Mouse (Mus musculus): ENCODE results near the gene Pip5k1c. TPM values are rescaled to one million over a fixed set of nuclear protein-coding genes. Genes with fewer than 3 reads are reported as not detected.

The Pip5k1c gene
- polyA plus RNA-seq, 1 experiment, result 288 TPM

- Histone ChIP-seq H3K4me3 (replicated peaks; ENCODE audit: insufficient read depth, low read depth, low read length) (no peak overlapping the region), H3K27me3 (ENCODE audit: control insufficient read depth, insufficient read depth, low read length) (no peaks in the 10 kb centered on the region), H3K4me1 (ENCODE audit: control insufficient read depth, insufficient read depth, low read length) (peaks cover 27% of the 10 kb centered on the region), H3K27ac (ENCODE audit: insufficient read depth, low read length) (no peak overlapping the region)
- no peak for DNase-seq
- TF ChIP-seq POLR2A (IDR thresholded peaks at IDR 0.05; ENCODE audit: borderline replicate concordance, insufficient read depth, low read length) (no peak), CTCF (IDR thresholded peaks at IDR 0.05; ENCODE audit: borderline replicate concordance, insufficient read depth, low read depth, low read length) (no peak)
- 46% methylated on average over 54 of the region's 54 CpGs for WGBS
Measured at GRCm38 (mm10) chr10:81363436-81364346, 70.9 kb downstream of the Pip5k1c start.

GRCm38 (mm10) chr10:81364666-81365065 is 71.9 kb downstream of the Pip5k1c start:
- DNase-seq, result peak in 1 of 2 experiments; percentile 53
- no peak overlapping the region for H3K27ac ChIP-seq (ENCODE audit: insufficient read depth, low read length)
- no peaks in the 10 kb centered on the region for H3K27me3 ChIP-seq (ENCODE audit: control insufficient read depth, insufficient read depth, low read length)
- peaks cover 20% of the 10 kb centered on the region for H3K4me1 ChIP-seq (ENCODE audit: control insufficient read depth, insufficient read depth, low read length)
- WGBS, result 15% methylated on average over 28 of the region's 28 CpGs
- no peak overlapping the region for H3K4me3 ChIP-seq (replicated peaks; ENCODE audit: insufficient read depth, low read depth, low read length)
- TF ChIP-seq CTCF (IDR thresholded peaks at IDR 0.05; ENCODE audit: borderline replicate concordance, insufficient read depth, low read depth, low read length), result no peak
- TF ChIP-seq POLR2A (IDR thresholded peaks at IDR 0.05; ENCODE audit: borderline replicate concordance, insufficient read depth, low read length), result no peak

DNA sequence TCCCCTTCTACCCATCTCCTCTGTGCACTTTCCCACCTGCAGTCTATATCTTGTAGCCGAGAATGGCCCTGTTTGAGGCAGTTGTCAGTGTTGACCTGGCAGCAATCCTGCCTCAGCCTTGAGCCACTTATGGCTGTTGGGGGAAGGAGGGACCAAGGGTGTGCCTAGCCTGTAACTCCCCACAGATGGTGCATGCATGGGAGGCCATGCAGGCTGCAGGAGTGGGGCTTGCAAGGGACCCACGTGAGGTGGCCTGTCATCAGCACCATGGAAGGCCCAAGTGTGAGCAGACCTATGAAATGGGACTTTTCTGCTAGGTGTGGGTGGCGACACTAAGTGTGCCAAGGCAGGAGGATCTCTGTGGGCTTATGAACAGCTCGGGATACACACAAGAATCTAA is 72.3 kb downstream of the Pip5k1c start:
- peak in 1 of 2 experiments; percentile 41 for DNase-seq
- Histone ChIP-seq H3K27me3 (ENCODE audit: control insufficient read depth, insufficient read depth, low read length) (no peaks in the 10 kb centered on the region), H3K27ac (ENCODE audit: insufficient read depth, low read length) (no peak overlapping the region), H3K4me3 (replicated peaks; ENCODE audit: insufficient read depth, low read depth, low read length) (no peak overlapping the region), H3K4me1 (ENCODE audit: control insufficient read depth, insufficient read depth, low read length) (peaks cover 16% of the 10 kb centered on the region)
- WGBS, result 38% methylated on average over 4 of the region's 4 CpGs
- TF ChIP-seq POLR2A (IDR thresholded peaks at IDR 0.05; ENCODE audit: borderline replicate concordance, insufficient read depth, low read length) (no peak), CTCF (IDR thresholded peaks at IDR 0.05; ENCODE audit: borderline replicate concordance, insufficient read depth, low read depth, low read length) (no peak)

- Histone ChIP-seq H3K27me3 (ENCODE audit: control insufficient read depth, insufficient read depth, low read length) (no peaks in the 10 kb centered on the region), H3K4me3 (replicated peaks; ENCODE audit: insufficient read depth, low read depth, low read length) (no peak within 1 kb of the TSS), H3K4me1 (ENCODE audit: control insufficient read depth, insufficient read depth, low read length) (peaks cover 15% of the 10 kb centered on the region), H3K27ac (ENCODE audit: insufficient read depth, low read length) (no peak within 1 kb of the TSS)
- no peak for DNase-seq
- 44% methylated on average over 12 of the region's 12 CpGs for WGBS
- TF ChIP-seq CTCF (IDR thresholded peaks at IDR 0.05; ENCODE audit: borderline replicate concordance, insufficient read depth, low read depth, low read length) (no peak), POLR2A (IDR thresholded peaks at IDR 0.05; ENCODE audit: borderline replicate concordance, insufficient read depth, low read length) (no peak)
Measured at GRCm38 (mm10) chr10:81365672-81366476, 73.1 kb downstream of the Pip5k1c start, which contains the start of gene 4930404N11Rik. TSS of gene 4930404N11Rik (minus strand) at chr10:81365816.

GRCm38 (mm10) chr10:81366477-81367206 is 73.9 kb downstream of the Pip5k1c start:
- Histone ChIP-seq H3K4me3 (replicated peaks; ENCODE audit: insufficient read depth, low read depth, low read length) (no peak overlapping the region), H3K27ac (ENCODE audit: insufficient read depth, low read length) (no peak overlapping the region), H3K4me1 (ENCODE audit: control insufficient read depth, insufficient read depth, low read length) (peaks cover 15% of the 10 kb centered on the region), H3K27me3 (ENCODE audit: control insufficient read depth, insufficient read depth, low read length) (no peaks in the 10 kb centered on the region)
- DNase-seq, result no peak
- no peak for TF ChIP-seq CTCF (IDR thresholded peaks at IDR 0.05; ENCODE audit: borderline replicate concordance, insufficient read depth, low read depth, low read length)
- TF ChIP-seq POLR2A (IDR thresholded peaks at IDR 0.05; ENCODE audit: borderline replicate concordance, insufficient read depth, low read length), result no peak
- WGBS, result 58% methylated on average over 6 of the region's 6 CpGs

GRCm38 (mm10) chr10:81367207-81367495 is 74.4 kb downstream of the Pip5k1c start:
- Histone ChIP-seq H3K27ac (ENCODE audit: insufficient read depth, low read length) (no peak overlapping the region), H3K27me3 (ENCODE audit: control insufficient read depth, insufficient read depth, low read length) (no peaks in the 10 kb centered on the region), H3K4me1 (ENCODE audit: control insufficient read depth, insufficient read depth, low read length) (peaks cover 15% of the 10 kb centered on the region), H3K4me3 (replicated peaks; ENCODE audit: insufficient read depth, low read depth, low read length) (no peak overlapping the region)
- DNase-seq, result no peak
- WGBS, result 54% methylated on average over 6 of the region's 6 CpGs
- TF ChIP-seq POLR2A (IDR thresholded peaks at IDR 0.05; ENCODE audit: borderline replicate concordance, insufficient read depth, low read length) (no peak), CTCF (IDR thresholded peaks at IDR 0.05; ENCODE audit: borderline replicate concordance, insufficient read depth, low read depth, low read length) (no peak)

Other genes with a start within 250 kb of the Pip5k1c start
- gene Sgta, start 232.8 kb upstream of the Pip5k1c start, polyA plus RNA-seq (2012; rRNA removed), result 231 and 240 TPM in 2 replicates
- 54.7 and 55.3 TPM in 2 replicates for gene Thop1, start 222.9 kb upstream of the Pip5k1c start, polyA plus RNA-seq (2012; rRNA removed)
- gene Creb3l3, start 194.1 kb upstream of the Pip5k1c start, polyA plus RNA-seq (2012; rRNA removed), result 0.33 and 0.41 TPM in 2 replicates
- gene Map2k2, start 187.0 kb upstream of the Pip5k1c start, polyA plus RNA-seq (2012; rRNA removed), result 161 and 187 TPM in 2 replicates
- 61.6 and 62.9 TPM in 2 replicates for gene Zbtb7a, start 157.7 kb upstream of the Pip5k1c start, polyA plus RNA-seq (2012; rRNA removed)
- 34.8 and 36.0 TPM in 2 replicates for gene Pias4, start 125.0 kb upstream of the Pip5k1c start, polyA plus RNA-seq (2012; rRNA removed)
- 1,163 and 1,164 TPM in 2 replicates for gene Eef2, start 116.3 kb upstream of the Pip5k1c start, polyA plus RNA-seq (2012; rRNA removed)
- gene Dapk3, start 110.0 kb upstream of the Pip5k1c start, polyA plus RNA-seq (2012; rRNA removed), result 70.7 and 73.0 TPM in 2 replicates
- gene 4930442H23Rik, start 109.1 kb upstream of the Pip5k1c start, polyA plus RNA-seq (2012; rRNA removed), result not detected in 2 replicates
- 0.16 and 0.33 TPM in 2 replicates for gene Nmrk2, start 90.9 kb upstream of the Pip5k1c start, polyA plus RNA-seq (2012; rRNA removed)
- gene Atcay, start 62.1 kb upstream of the Pip5k1c start, polyA plus RNA-seq (2012; rRNA removed), result 115 and 122 TPM in 2 replicates
- 77.6 and 79.6 TPM in 2 replicates for gene Zfr2, start 59.8 kb upstream of the Pip5k1c start, polyA plus RNA-seq (2012; rRNA removed)
- gene Matk, start 40.0 kb upstream of the Pip5k1c start, polyA plus RNA-seq (2012; rRNA removed), result 124 and 141 TPM in 2 replicates
- gene Mrpl54, start 26.0 kb upstream of the Pip5k1c start, polyA plus RNA-seq (2012; rRNA removed), result 81.4 and 84.9 TPM in 2 replicates
- gene Apba3, start 26.0 kb upstream of the Pip5k1c start, polyA plus RNA-seq (2012; rRNA removed), result 61.8 and 63.9 TPM in 2 replicates
- gene Tjp3, start 1.4 kb upstream of the Pip5k1c start, polyA plus RNA-seq (2012; rRNA removed), result 0.51 and 1.2 TPM in 2 replicates
- gene Cactin, start 28.1 kb downstream of the Pip5k1c start, polyA plus RNA-seq (2012; rRNA removed), result 36.3 and 36.9 TPM in 2 replicates
- 2.2 and 3.2 TPM in 2 replicates for gene Tbxa2r, start 35.8 kb downstream of the Pip5k1c start, polyA plus RNA-seq (2012; rRNA removed)
- 0.97 and 1.0 TPM in 2 replicates for gene Gipc3, start 50.3 kb downstream of the Pip5k1c start, polyA plus RNA-seq (2012; rRNA removed)
- gene Hmg20b, start 57.5 kb downstream of the Pip5k1c start, polyA plus RNA-seq (2012; rRNA removed), result 42.7 and 43.4 TPM in 2 replicates
- gene Mfsd12, start 64.5 kb downstream of the Pip5k1c start, polyA plus RNA-seq (2012; rRNA removed), result 34.8 and 35.0 TPM in 2 replicates
- 0.24 and 0.36 TPM in 2 replicates for gene 4930404N11Rik, start 72.9 kb downstream of the Pip5k1c start, polyA plus RNA-seq (2012; rRNA removed)
- 75.8 and 81.5 TPM in 2 replicates for gene Fzr1, start 85.6 kb downstream of the Pip5k1c start, polyA plus RNA-seq (2012; rRNA removed)
- 87.7 and 93.1 TPM in 2 replicates for gene Dohh, start 91.5 kb downstream of the Pip5k1c start, polyA plus RNA-seq (2012; rRNA removed)
- gene Gm48551, start 91.5 kb downstream of the Pip5k1c start, polyA plus RNA-seq (2012; rRNA removed), result 10.2 and 10.8 TPM in 2 replicates
- 10.7 and 13.8 TPM in 2 replicates for gene Gm48552, start 96.0 kb downstream of the Pip5k1c start, polyA plus RNA-seq (2012; rRNA removed)
- gene Smim24, start 100.1 kb downstream of the Pip5k1c start, polyA plus RNA-seq (2012; rRNA removed), result 1.2 and 1.7 TPM in 2 replicates
- 103 and 108 TPM in 2 replicates for gene Nfic, start 162.7 kb downstream of the Pip5k1c start, polyA plus RNA-seq (2012; rRNA removed)
- 57.3 and 60.6 TPM in 2 replicates for gene Celf5, start 189.7 kb downstream of the Pip5k1c start, polyA plus RNA-seq (2012; rRNA removed)
- 112 and 116 TPM in 2 replicates for gene Ncln, start 203.4 kb downstream of the Pip5k1c start, polyA plus RNA-seq (2012; rRNA removed)
- gene S1pr4, start 207.2 kb downstream of the Pip5k1c start, polyA plus RNA-seq (2012; rRNA removed), result 0.67 and 1.1 TPM in 2 replicates
- gene Gna15, start 231.3 kb downstream of the Pip5k1c start, polyA plus RNA-seq (2012; rRNA removed), result 1.3 and 1.4 TPM in 2 replicates

Measured in cerebellum, adult 2 months (tissue).